Mouse (Mus musculus) hindbrain, embryonic 13.5 days (tissue): ENCODE results near the gene Inpp5b. TPM values are rescaled to one million over a fixed set of nuclear protein-coding genes. Genes with fewer than 3 reads are reported as not detected.

ENCODE experiments used
- ATAC-seq: fragments of 200-750 bp; cut with Nextera tagmentation; 2 replicates; pipeline ENCODE4 v1.8.0; 2017; ENCODE audit warnings: moderate TSS enrichment; ENCODE audit not compliant: low FRiP score
- H3K27ac ChIP-seq: fragments of 300-500 bp; sonication (generic); 2 replicates; pipeline ENCODE4 v1.5.1; 2015; ENCODE audit warnings: inconsistent platforms, mild to moderate bottlenecking, moderate library complexity
- H3K27me3 ChIP-seq: fragments of 300-500 bp; sonication (generic); 2 replicates; pipeline ENCODE4 v1.6.1; 2015; ENCODE audit warnings: mild to moderate bottlenecking, inconsistent platforms
- H3K36me3 ChIP-seq: fragments of 300-500 bp; sonication (generic); 2 replicates; pipeline ENCODE4 v1.6.1; 2015; ENCODE audit warnings: mild to moderate bottlenecking, inconsistent platforms
- H3K4me1 ChIP-seq: fragments of 300-500 bp; sonication (generic); replicated peaks from 2 replicates; pipeline ENCODE4 v1.6.1; 2015; ENCODE audit warnings: inconsistent platforms
- H3K4me2 ChIP-seq: fragments of 300-500 bp; sonication (generic); 2 replicates; pipeline ENCODE4 v1.6.1; 2015; ENCODE audit warnings: inconsistent platforms, mild to moderate bottlenecking, moderate library complexity
- H3K4me3 ChIP-seq: fragments of 300-500 bp; sonication (generic); 2 replicates; pipeline ENCODE4 v1.5.1; 2015; ENCODE audit warnings: mild to moderate bottlenecking, inconsistent platforms
- H3K9ac ChIP-seq: fragments of 300-500 bp; sonication (generic); 2 replicates; pipeline ENCODE4 v1.6.1; 2015; ENCODE audit warnings: mild to moderate bottlenecking, inconsistent platforms
- H3K9me3 ChIP-seq: fragments of 300-500 bp; sonication (generic); 2 replicates; pipeline ENCODE4 v1.6.1; 2016; ENCODE audit warnings: inconsistent platforms
- WGBS: fragments of 180-500 bp; shearing (Covaris S2); methylation state at CpG from one replicate; pipeline ENCODE4 v1.1.7; 2015; 5-methylcytosine and 5-hydroxymethylcytosine counted together
- microRNA counts: library from miRNA; unstranded; fragments of <30 nt; microRNA quantifications from one replicate; lab custom pipeline; 2016
- microRNA-seq: library from miRNA; unstranded; fragments of <30 nt; microRNA quantifications from one replicate; pipeline ENCODE4, GENCODE M21; 2016
- polyA plus RNA-seq: library from polyadenylated mRNA; unstranded; fragments of >200 nt; fragmentation: Nextera tagmentation; extraction: Ambion mirVana; gene quantifications from 2 replicates; pipeline ENCODE4 v1.2.1, GENCODE M21; 2015

Gene Inpp5b
- polyA plus RNA-seq, 1 experiment from 2014 or later: 24.5 TPM

DNA sequence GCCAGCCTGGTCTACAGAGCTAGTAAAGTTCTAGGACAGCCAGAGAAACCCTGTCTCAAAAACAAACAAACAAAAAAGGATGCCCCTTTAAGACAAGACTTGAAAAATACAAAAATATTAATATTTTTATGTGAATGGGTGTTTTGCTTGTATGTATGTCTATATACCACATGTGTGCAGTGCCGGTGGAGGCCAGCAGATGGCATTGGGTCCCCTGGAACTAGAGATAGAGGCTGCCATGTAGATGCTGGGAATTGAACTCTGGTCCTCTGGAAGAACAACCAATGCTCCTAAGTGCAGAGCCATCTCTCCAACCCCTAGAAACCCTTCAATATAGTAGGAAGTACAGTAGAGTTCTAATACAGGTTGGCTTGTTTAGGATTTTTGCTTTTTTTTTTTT lies 99.3 kb downstream of the Inpp5b start:
- H3K4me1 ChIP-seq: no peaks in the 10 kb centered on the region; the same call in 1 of the 2 replicates
- no peak overlapping the region for H3K4me2 ChIP-seq
- no peaks in the 10 kb centered on the region for H3K9me3 ChIP-seq
- H3K27me3 ChIP-seq: no peaks in the 10 kb centered on the region
- H3K36me3 ChIP-seq: peaks cover 71% of the 10 kb centered on the region
- H3K27ac ChIP-seq: no peak overlapping the region
- no peak overlapping the region for H3K9ac ChIP-seq
- no peak overlapping the region for H3K4me3 ChIP-seq
- no peak for ATAC-seq
- WGBS: 97% methylated on average over 1 of the region's 1 CpGs

DNA sequence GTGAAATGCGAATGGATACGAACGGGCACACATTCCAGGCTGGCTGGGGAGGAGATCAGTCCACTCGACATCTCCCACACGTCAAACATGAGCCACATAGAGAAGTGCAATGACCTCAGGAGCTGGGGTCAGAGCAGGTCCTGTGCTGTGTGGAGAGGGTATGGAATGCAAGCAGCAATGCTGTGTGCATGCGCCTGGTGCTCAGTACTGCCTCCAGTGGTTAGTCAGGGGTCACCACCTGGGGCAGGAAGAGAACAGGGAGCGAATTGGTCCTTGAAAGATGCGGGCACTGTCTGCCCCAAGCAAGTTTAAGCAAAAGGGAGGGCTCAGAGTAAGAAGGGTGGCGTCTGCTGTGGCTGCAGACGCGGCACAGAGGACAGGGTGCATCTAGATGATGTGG lies 101.8 kb downstream of the Inpp5b start:
- Histone ChIP-seq H3K4me3 (no peak overlapping the region), H3K9ac (no peak overlapping the region), H3K4me1 (peaks cover 15% of the 10 kb centered on the region), H3K9me3 (no peaks in the 10 kb centered on the region), H3K27me3 (no peaks in the 10 kb centered on the region), H3K36me3 (peaks cover 55% of the 10 kb centered on the region), H3K27ac (no peak overlapping the region), H3K4me2 (no peak overlapping the region)
- WGBS: 54% methylated on average over 11 of the region's 11 CpGs
- ATAC-seq: peak; percentile 40; the same call in 1 of the 2 replicates

DNA sequence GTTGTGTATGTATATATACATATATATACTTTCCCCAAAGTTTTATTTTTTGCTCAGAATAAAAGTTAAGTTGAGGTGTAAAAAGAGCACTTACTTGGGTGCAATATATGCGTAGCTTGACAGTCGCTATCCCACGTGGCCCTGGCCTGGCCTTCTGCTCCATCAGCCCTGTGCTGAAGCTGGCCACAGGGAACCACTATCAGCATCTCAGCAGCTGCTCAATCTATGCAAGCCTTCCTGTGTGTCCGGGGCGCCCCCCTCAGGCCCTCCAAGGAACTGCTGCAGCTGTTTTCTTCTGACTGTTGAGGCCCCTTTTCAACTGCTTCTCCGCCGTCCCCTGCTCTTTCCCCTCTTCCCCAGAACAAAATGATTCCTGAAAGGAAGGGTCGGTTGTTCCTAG lies 105.9 kb downstream of the Inpp5b start:
- no peaks in the 10 kb centered on the region for H3K9me3 ChIP-seq
- no peak overlapping the region for H3K4me2 ChIP-seq
- WGBS: 4% methylated on average over 8 of the region's 8 CpGs
- no peak overlapping the region for H3K4me3 ChIP-seq
- H3K4me1 ChIP-seq: peaks cover 40% of the 10 kb centered on the region
- H3K27ac ChIP-seq: peak overlapping the region; percentile 60; the same call in 1 of the 2 replicates
- H3K9ac ChIP-seq: peak overlapping the region; percentile 35; the same call in 1 of the 2 replicates
- no peak for ATAC-seq
- H3K36me3 ChIP-seq: peaks cover 24% of the 10 kb centered on the region
- H3K27me3 ChIP-seq: no peaks in the 10 kb centered on the region

DNA sequence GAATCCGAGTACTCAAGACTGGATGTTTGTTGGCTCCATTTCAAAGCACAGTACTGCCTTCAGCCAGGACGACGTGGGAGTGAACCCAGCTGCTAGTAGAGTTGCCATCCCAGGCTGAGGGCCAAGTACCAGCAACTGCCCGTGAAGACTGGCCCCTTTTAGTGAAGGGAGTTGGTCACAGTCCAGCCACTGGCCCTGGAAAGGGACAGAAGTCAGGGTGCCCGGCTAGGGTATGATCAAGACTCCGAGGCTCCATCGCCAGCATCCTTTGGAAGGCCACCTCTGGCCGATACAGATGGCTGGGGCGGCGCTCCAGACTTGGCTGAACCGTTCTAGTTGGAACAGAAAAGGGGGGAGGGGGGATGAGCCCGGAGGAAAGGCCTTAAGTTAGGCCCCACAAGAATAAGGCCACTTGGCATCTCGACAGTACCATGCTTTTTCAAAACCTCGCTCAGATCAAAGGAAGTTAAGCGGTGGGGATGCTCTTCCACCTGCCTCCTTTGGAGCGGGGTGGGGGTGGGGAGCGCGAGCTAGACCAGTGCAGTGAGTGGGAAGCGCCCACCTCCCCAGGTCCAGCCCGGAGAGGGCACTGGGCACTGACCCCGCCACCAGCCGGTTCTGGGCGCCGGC lies 108.1 kb downstream of the Inpp5b start:
- WGBS: 2% methylated on average over 24 of the region's 24 CpGs
- H3K4me1 ChIP-seq: peaks cover 47% of the 10 kb centered on the region
- no peaks in the 10 kb centered on the region for H3K9me3 ChIP-seq
- H3K27me3 ChIP-seq: no peaks in the 10 kb centered on the region
- peak; percentile 50 for ATAC-seq
- peaks cover 24% of the 10 kb centered on the region for H3K36me3 ChIP-seq
- peak overlapping the region; percentile 97 for H3K27ac ChIP-seq
- peak overlapping the region; percentile 87 for H3K4me2 ChIP-seq
- peak overlapping the region; percentile 99 for H3K4me3 ChIP-seq
- H3K9ac ChIP-seq: peak overlapping the region; percentile 92

DNA sequence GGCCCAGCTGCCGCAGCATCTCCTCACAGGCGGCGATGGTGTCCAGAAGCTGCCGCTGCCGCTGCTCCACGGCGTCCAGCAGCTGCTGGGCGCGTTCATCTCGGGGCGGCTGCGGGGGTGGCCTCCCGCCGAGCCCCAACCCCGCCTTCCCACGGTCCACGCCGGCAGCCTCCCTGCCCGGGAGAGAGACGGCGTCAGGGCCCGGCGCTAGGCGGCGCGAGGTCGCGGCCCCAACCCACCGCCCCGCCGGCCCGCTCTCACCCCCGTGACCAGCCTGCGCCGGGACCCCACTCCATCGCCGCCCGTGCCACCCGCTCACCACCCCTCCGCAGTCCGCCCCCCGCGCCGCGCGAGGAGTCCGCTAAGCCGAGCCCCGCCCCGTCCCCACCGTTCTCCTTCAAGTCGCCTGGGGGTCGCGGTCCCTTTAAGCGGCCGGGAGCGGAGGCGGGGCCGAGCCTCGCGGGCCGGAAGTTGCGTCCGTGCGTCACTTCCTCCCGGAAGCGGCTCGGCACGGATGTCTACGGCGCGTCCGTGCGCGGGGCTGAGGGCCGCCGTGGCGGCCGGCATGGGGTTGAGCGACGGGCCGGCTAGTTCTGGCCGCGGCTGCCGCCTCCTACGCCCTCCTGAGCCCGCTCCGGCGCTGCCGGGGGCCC lies 108.7 kb downstream of the Inpp5b start, which contains the start of gene Yrdc:
Yrdc (plus strand) TSS at position 419 of the 653 bp plus-strand sequence.
- 1% methylated on average over 61 of the region's 90 CpGs for WGBS
- H3K27ac ChIP-seq: peak within 1 kb of the TSS; percentile 97
- no peaks in the 10 kb centered on the region for H3K9me3 ChIP-seq
- peak; percentile 94 for ATAC-seq
- peak within 1 kb of the TSS; percentile 92 for H3K9ac ChIP-seq
- peak within 1 kb of the TSS; percentile 99 for H3K4me3 ChIP-seq
- peak within 1 kb of the TSS; percentile 96 for H3K4me2 ChIP-seq
- H3K27me3 ChIP-seq: no peaks in the 10 kb centered on the region
- peaks cover 24% of the 10 kb centered on the region for H3K36me3 ChIP-seq
- H3K4me1 ChIP-seq: peaks cover 47% of the 10 kb centered on the region

MicroRNAs encoded within 50 kb of the gene (microRNA counts, 519-probe panel; counts per million panel counts)
- microRNA mmu-miR-697 (lab: Ali Mortazavi, UCI) (51.3 counts per million), microRNA mmu-miR-698 (lab: Ali Mortazavi, UCI) (51.3 counts per million)

Small RNA genes lying within 50 kb of the gene (microRNA-seq; reads per million reads assigned to microRNA genes)
- gene Gm24721 (not detected), gene Mir697 (not detected), gene Mir698 (not detected)

Other genes starting within 250 kb of the Inpp5b start
- gene 3100002H09Rik, start 131.0 kb upstream of the Inpp5b start, polyA plus RNA-seq: 1.00 TPM in 1 of 2 replicates, not detected in the other
- 9.5 and 11.4 TPM in 2 replicates for gene Pou3f1, start 85.0 kb upstream of the Inpp5b start, polyA plus RNA-seq
- 45.1 and 47.9 TPM in 2 replicates for gene Utp11, start 48.2 kb upstream of the Inpp5b start, polyA plus RNA-seq
- 2.7 and 2.9 TPM in 2 replicates for gene Fhl3, start 41.1 kb upstream of the Inpp5b start, polyA plus RNA-seq
- gene Sf3a3, start 27.1 kb upstream of the Inpp5b start, polyA plus RNA-seq: 112 and 119 TPM in 2 replicates
- gene Mtf1, start 60.3 kb downstream of the Inpp5b start, polyA plus RNA-seq: 13.5 and 14.8 TPM in 2 replicates
- 40.5 and 41.1 TPM in 2 replicates for gene Yrdc, start 108.8 kb downstream of the Inpp5b start, polyA plus RNA-seq
- 77.8 and 84.4 TPM in 2 replicates for gene 1110065P20Rik, start 109.3 kb downstream of the Inpp5b start, polyA plus RNA-seq
- gene Maneal, start 120.3 kb downstream of the Inpp5b start, polyA plus RNA-seq: 8.1 and 8.8 TPM in 2 replicates
- 5.4 and 6.2 TPM in 2 replicates for gene Epha10, start 139.0 kb downstream of the Inpp5b start, polyA plus RNA-seq
- 13.1 and 15.9 TPM in 2 replicates for gene 9930104L06Rik, start 195.2 kb downstream of the Inpp5b start, polyA plus RNA-seq
- gene Cdca8, start 197.5 kb downstream of the Inpp5b start, polyA plus RNA-seq: 37.2 and 44.6 TPM in 2 replicates
- gene Rspo1, start 244.6 kb downstream of the Inpp5b start, polyA plus RNA-seq: 2.5 and 4.1 TPM in 2 replicates